Mouse (Mus musculus): ENCODE results near the gene Alox12. TPM values are rescaled to one million over a fixed set of nuclear protein-coding genes. Genes with fewer than 3 reads are reported as not detected.
A peak's percentile ranks its signal among the peaks of the same experiment; 100 is the strongest.

Gene Alox12
- polyA plus RNA-seq, 1 experiment from 2014 or later = 3.5 TPM

DNA sequence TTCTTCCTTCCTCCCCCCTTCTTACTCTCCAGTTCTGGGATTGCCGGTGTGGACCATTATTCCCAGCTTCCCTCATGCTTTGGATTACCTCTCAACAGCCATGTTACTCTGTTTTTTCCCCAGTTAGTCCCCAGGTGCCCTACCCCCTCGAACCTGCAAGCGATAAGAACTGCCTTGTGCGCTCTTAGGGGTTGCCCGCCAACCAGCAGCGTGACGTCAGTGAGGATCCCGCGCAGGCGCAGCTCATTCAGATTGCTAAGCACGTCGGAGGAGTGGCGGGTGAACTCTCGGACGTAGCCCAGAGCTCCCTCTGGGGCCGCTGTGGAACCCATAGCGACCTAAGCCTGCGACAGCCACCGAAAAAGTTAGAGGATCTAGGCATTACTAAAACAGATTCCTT lies 26.3 kb downstream of the Alox12 start:
- ATAC-seq (ENCODE audit: low FRiP score) = peak; percentile 57
- WGBS = 1% methylated on average over 19 of the region's 19 CpGs
- Histone ChIP-seq H3K4me2 (replicated peaks; ENCODE audit: low read depth, low read length) (peak overlapping the region; percentile 25), H3K4me3 (ENCODE audit: low read depth, low read length) (peak overlapping the region; percentile 17), H3K9me3 (ENCODE audit: control insufficient read depth, low read length) (no peaks in the 10 kb centered on the region), H3K4me1 (replicated peaks; ENCODE audit: control insufficient read depth, insufficient read depth, low read length) (peaks cover 4% of the 10 kb centered on the region; the same call in 1 of the 2 replicates), H3K9ac (ENCODE audit: low read depth, low read length) (no peak overlapping the region; the same call in 1 of the 2 replicates), H3K27me3 (ENCODE audit: control insufficient read depth, insufficient read depth, low read length) (peaks cover 51% of the 10 kb centered on the region), H3K27ac (ENCODE audit: low read depth, low read length) (no peak overlapping the region), H3K36me3 (ENCODE audit: control insufficient read depth, insufficient read depth, low read length) (no peaks in the 10 kb centered on the region)
- DNase-seq (ENCODE audit: low spot score) = peak; percentile 86

DNA sequence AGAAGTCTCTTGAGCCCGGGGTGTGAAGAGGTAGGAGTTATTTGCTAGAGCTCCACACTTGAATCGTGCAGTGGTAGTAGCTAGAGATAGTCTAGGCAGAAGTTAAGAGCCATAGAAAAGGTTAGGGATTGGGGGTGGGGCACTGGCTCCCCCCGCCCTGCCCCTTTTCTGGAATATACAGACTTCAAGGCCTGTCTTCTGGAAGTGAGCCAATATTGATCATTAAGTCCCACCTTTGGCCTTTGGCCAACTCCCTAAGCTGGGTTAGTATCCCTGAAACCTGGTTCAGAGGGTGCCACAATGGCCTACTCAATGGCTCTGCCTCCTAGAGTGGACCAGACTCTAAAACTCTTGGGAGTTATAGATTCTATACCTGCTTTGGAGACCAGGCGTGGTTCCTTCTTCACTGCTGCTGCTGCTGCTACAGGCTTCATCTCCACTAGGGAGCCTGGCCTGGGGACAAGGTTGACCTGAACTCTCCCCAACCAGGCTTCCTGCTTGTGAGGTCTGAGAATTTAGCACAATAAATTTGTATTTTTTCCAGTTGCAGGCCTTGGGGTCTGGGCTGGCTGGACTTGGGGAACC lies 27.4 kb downstream of the Alox12 start:
- Histone ChIP-seq H3K9me3 (ENCODE audit: control insufficient read depth, low read length) (no peaks in the 10 kb centered on the region), H3K4me2 (replicated peaks; ENCODE audit: low read depth, low read length) (no peak overlapping the region), H3K27ac (ENCODE audit: low read depth, low read length) (no peak overlapping the region), H3K27me3 (ENCODE audit: control insufficient read depth, insufficient read depth, low read length) (peaks cover 51% of the 10 kb centered on the region), H3K9ac (ENCODE audit: low read depth, low read length) (no peak overlapping the region), H3K4me3 (ENCODE audit: low read depth, low read length) (no peak overlapping the region), H3K4me1 (replicated peaks; ENCODE audit: control insufficient read depth, insufficient read depth, low read length) (peaks cover 4% of the 10 kb centered on the region; the same call in 1 of the 2 replicates), H3K36me3 (ENCODE audit: control insufficient read depth, insufficient read depth, low read length) (no peaks in the 10 kb centered on the region)
- ATAC-seq (ENCODE audit: low FRiP score) (no peak), DNase-seq (ENCODE audit: low spot score) (no peak)
- 91% methylated on average over 4 of the region's 4 CpGs for WGBS

- Histone ChIP-seq H3K9ac (ENCODE audit: low read depth, low read length) (no peak overlapping the region), H3K9me3 (ENCODE audit: control insufficient read depth, low read length) (no peaks in the 10 kb centered on the region), H3K36me3 (ENCODE audit: control insufficient read depth, insufficient read depth, low read length) (no peaks in the 10 kb centered on the region), H3K27ac (ENCODE audit: low read depth, low read length) (no peak overlapping the region), H3K4me3 (ENCODE audit: low read depth, low read length) (no peak overlapping the region), H3K4me1 (replicated peaks; ENCODE audit: control insufficient read depth, insufficient read depth, low read length) (peaks cover 5% of the 10 kb centered on the region; the same call in 1 of the 2 replicates), H3K4me2 (replicated peaks; ENCODE audit: low read depth, low read length) (no peak overlapping the region), H3K27me3 (ENCODE audit: control insufficient read depth, insufficient read depth, low read length) (peaks cover 51% of the 10 kb centered on the region)
- ATAC-seq (ENCODE audit: low FRiP score) = no peak
- DNase-seq (ENCODE audit: low spot score) = no peak
- WGBS = 47% methylated on average over 5 of the region's 5 CpGs
These were observed 28.0 kb downstream of the Alox12 start for GRCm38 (mm10) chr11:70227126-70227525.

DNA sequence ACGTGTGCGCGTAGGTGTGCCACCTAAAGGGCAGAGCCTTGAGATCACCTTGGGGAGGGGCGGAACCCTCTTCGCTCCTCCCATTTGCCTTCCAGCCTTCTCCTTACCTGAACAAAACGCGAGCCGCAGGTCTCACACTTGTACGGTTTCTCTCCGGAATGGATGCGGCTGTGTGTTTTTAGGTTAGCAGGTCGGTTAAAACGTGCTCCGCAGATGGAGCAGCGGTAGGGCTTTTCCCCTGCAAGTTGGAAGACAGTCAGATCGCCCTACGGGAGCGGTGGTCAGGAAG lies 28.6 kb downstream of the Alox12 start:
- Histone ChIP-seq H3K27ac (ENCODE audit: low read depth, low read length) (no peak overlapping the region), H3K9ac (ENCODE audit: low read depth, low read length) (no peak overlapping the region; the same call in 1 of the 2 replicates)
- ATAC-seq (ENCODE audit: low FRiP score) = no peak

DNA sequence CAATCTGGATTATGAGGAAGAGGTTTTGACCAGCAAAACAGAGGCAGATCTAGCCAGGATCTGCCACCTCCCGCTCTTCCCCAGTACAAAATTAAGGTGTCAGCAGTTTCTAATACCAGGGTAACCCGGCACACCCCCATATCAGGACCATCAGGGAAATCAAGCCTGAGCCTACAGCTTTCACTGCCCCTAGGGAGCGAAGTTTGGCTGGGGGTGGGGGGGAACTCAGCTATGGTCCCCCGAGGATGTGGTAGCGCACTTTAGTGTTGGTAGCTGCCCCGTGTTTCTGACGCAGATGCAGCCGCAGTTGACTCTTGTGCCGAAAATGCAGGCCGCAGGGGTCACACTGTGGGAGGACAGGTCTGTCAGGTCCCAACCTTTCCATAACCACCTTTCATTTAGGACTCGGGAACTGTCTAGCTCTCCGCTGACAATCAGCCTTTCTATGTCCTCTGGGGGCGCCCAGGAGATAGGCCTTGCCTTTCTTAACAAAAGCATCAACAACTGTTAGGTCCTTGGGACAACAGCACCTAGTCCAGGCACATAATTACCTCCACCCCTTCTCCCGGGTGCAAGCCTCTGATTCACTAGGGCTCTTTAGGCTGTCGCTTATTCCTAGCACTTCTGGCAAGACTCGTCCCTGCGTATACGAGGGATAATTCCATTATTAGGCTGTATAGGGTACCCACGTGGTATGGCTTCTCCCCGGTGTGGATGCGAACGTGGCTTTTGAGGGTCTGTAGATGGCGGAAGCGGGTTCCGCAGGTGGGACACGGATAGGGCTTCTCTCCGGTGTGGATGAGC lies 29.2 kb downstream of the Alox12 start:
- H3K9ac ChIP-seq (ENCODE audit: low read depth, low read length) = peak overlapping the region; percentile 9; the same call in 1 of the 2 replicates
- no peak overlapping the region for H3K27ac ChIP-seq (ENCODE audit: low read depth, low read length)

More for the DNA sequence above, 28.6 kb downstream of the Alox12 start:
- Histone ChIP-seq H3K36me3 (ENCODE audit: control insufficient read depth, insufficient read depth, low read length) (no peaks in the 10 kb centered on the region), H3K4me2 (replicated peaks; ENCODE audit: low read depth, low read length) (0 out of 2 replicates have a peak overlapping the region, but pooled peaks have one; percentile 9), H3K4me1 (replicated peaks; ENCODE audit: control insufficient read depth, insufficient read depth, low read length) (peaks cover 7% of the 10 kb centered on the region; the same call in 1 of the 2 replicates), H3K4me3 (ENCODE audit: low read depth, low read length) (peak overlapping the region; percentile 10), H3K27me3 (ENCODE audit: control insufficient read depth, insufficient read depth, low read length) (peaks cover 51% of the 10 kb centered on the region), H3K9me3 (ENCODE audit: control insufficient read depth, low read length) (no peaks in the 10 kb centered on the region)
- peak; percentile 28 for DNase-seq (ENCODE audit: low spot score)
- WGBS = 6% methylated on average over 18 of the region's 18 CpGs

GRCm38 (mm10) chr11:70223724-70224123 lies 31.4 kb downstream of the Alox12 start:
- 0 out of 2 replicates have a peak, but pooled peaks cover 3% of the 10 kb centered on the region for H3K4me1 ChIP-seq (replicated peaks; ENCODE audit: control insufficient read depth, insufficient read depth, low read length)
- H3K27me3 ChIP-seq (ENCODE audit: control insufficient read depth, insufficient read depth, low read length) = peaks cover 35% of the 10 kb centered on the region
- H3K36me3 ChIP-seq (ENCODE audit: control insufficient read depth, insufficient read depth, low read length) = no peaks in the 10 kb centered on the region

More for the DNA sequence above, 29.2 kb downstream of the Alox12 start:
- Histone ChIP-seq H3K9me3 (ENCODE audit: control insufficient read depth, low read length) (no peaks in the 10 kb centered on the region), H3K4me2 (replicated peaks; ENCODE audit: low read depth, low read length) (peak overlapping the region; percentile 9; the same call in 1 of the 2 replicates), H3K36me3 (ENCODE audit: control insufficient read depth, insufficient read depth, low read length) (no peaks in the 10 kb centered on the region), H3K4me1 (replicated peaks; ENCODE audit: control insufficient read depth, insufficient read depth, low read length) (peaks cover 7% of the 10 kb centered on the region; the same call in 1 of the 2 replicates), H3K27me3 (ENCODE audit: control insufficient read depth, insufficient read depth, low read length) (peaks cover 51% of the 10 kb centered on the region), H3K4me3 (ENCODE audit: low read depth, low read length) (peak overlapping the region; percentile 10)
- 20% methylated on average over 27 of the region's 27 CpGs for WGBS
- DNase-seq (ENCODE audit: low spot score) = peak; percentile 37
- ATAC-seq (ENCODE audit: low FRiP score) = no peak

DNA sequence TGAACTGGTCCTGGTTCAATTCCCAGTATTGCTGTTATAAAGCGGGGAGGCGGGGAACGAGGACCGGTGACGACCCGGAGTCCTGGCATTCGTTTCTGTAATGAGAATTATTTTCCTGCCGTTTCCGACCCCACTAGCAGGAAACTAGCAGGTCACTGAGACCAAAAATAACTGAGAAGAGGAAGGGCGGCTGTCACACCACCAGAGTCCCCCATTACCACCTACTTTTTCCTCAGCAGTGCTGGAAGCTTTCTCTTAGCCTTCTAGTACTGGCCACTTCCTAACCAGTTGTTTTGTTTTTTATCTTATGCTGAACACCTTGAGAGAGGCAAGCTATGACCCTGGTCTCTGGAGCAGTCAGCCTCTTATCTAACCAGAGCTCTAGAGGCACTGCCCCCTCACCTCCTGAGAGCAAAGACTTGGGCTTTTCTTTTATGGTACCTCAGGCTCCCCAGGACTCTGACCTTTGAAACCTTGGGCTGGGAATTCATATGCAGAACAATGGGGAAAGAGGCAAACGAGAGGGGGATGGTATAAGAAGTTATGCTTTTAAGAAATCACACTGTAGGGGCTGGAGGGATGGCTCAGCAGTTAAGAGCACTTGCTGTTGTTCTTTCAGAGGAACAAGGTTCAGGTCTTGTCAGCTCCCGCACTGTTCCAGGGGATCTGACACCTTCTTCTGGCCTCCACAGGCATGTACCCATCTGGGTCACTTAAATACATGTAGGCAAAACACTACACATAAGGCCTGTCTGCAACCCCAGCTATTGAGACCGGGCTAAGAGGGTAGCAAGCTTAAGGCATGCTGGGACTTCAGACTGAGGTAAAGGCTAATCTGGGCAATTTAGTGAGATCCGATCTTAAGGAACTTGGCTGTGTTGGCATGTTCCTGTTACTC lies 33.3 kb downstream of the Alox12 start:
- Histone ChIP-seq H3K4me3 (ENCODE audit: low read depth, low read length) (peak overlapping the region; percentile 52), H3K4me1 (replicated peaks; ENCODE audit: control insufficient read depth, insufficient read depth, low read length) (0 out of 2 replicates have a peak, but pooled peaks cover 5% of the 10 kb centered on the region), H3K9me3 (ENCODE audit: control insufficient read depth, low read length) (no peaks in the 10 kb centered on the region), H3K9ac (ENCODE audit: low read depth, low read length) (peak overlapping the region; percentile 72), H3K36me3 (ENCODE audit: control insufficient read depth, insufficient read depth, low read length) (no peaks in the 10 kb centered on the region), H3K27me3 (ENCODE audit: control insufficient read depth, insufficient read depth, low read length) (peaks cover 19% of the 10 kb centered on the region), H3K4me2 (replicated peaks; ENCODE audit: low read depth, low read length) (peak overlapping the region; percentile 63), H3K27ac (ENCODE audit: low read depth, low read length) (peak overlapping the region; percentile 60)
- ATAC-seq (ENCODE audit: low FRiP score) (no peak), DNase-seq (ENCODE audit: low spot score) (no peak)
- WGBS = 11% methylated on average over 14 of the region's 14 CpGs

More at GRCm38 (mm10) chr11:70223724-70224123, 31.4 kb downstream of the Alox12 start:
- 86% methylated on average over 9 of the region's 9 CpGs for WGBS
- DNase-seq (ENCODE audit: low spot score) = no peak
- no peak overlapping the region for H3K4me2 ChIP-seq (replicated peaks; ENCODE audit: low read depth, low read length)
- no peaks in the 10 kb centered on the region for H3K9me3 ChIP-seq (ENCODE audit: control insufficient read depth, low read length)
- no peak overlapping the region for H3K9ac ChIP-seq (ENCODE audit: low read depth, low read length)
- no peak overlapping the region for H3K4me3 ChIP-seq (ENCODE audit: low read depth, low read length)
- H3K27ac ChIP-seq (ENCODE audit: low read depth, low read length) = no peak overlapping the region
- ATAC-seq (ENCODE audit: low FRiP score) = no peak

All from hindbrain, embryonic 11.5 days (tissue).